In genomic region chr15:98830736-98831683, GRCm38 (mm10) we compare ENCODE assay signal across 7 mouse cellular contexts. TPM values are rescaled to one million over a fixed set of nuclear protein-coding genes. Genes with fewer than 3 reads are reported as not detected.
DNase-seq lines count a peak whose midpoint lies in the region; ATAC-seq lines count a peak whose summit lies in the region.

Prkag1 (minus strand) TSS chr15:98831521.

- H3K27ac ChIP-seq in embryonic facial prominence, embryonic 12.5 days, result peak within 1 kb of the TSS; percentile 93
- H3K27ac ChIP-seq in limb, embryonic 11.5 days (replicated peaks; ENCODE audit: low read depth, low read length), result peak within 1 kb of the TSS; percentile 70
- H3K27ac ChIP-seq in midbrain, embryonic 14.5 days (replicated peaks; ENCODE audit: low read depth, low read length), result peak within 1 kb of the TSS; percentile 83

- no peaks in the 10 kb centered on the region for H3K9me3 ChIP-seq in embryonic facial prominence, embryonic 12.5 days
- H3K9me3 ChIP-seq in limb, embryonic 11.5 days (ENCODE audit: control insufficient read depth, low read length), result no peaks in the 10 kb centered on the region
- no peaks in the 10 kb centered on the region for H3K9me3 ChIP-seq in midbrain, embryonic 14.5 days (ENCODE audit: control insufficient read depth, low read length)

- peak within 1 kb of the TSS; percentile 61 for H3K4me2 ChIP-seq in embryonic facial prominence, embryonic 12.5 days (replicated peaks)
- peak within 1 kb of the TSS; percentile 52 for H3K4me2 ChIP-seq in limb, embryonic 11.5 days (ENCODE audit: low read depth, severe bottlenecking)
- peak within 1 kb of the TSS; percentile 79 for H3K4me2 ChIP-seq in midbrain, embryonic 14.5 days (ENCODE audit: low read length)

- DNase-seq in adrenal gland, postnatal 25 days, result peak; percentile 97
- DNase-seq in heart, adult 11 months, result peak; percentile 100
- peak; percentile 95 for DNase-seq in kidney, adult 18-20 months
- peak; percentile 98 for DNase-seq in limb, embryonic 11.5 days (ENCODE audit: low spot score)
- peak; percentile 97 for DNase-seq in midbrain, embryonic 14.5 days
- peak; percentile 95 for DNase-seq in spleen, adult 18-20 months

- WGBS in embryonic facial prominence, embryonic 12.5 days, result under 1% methylated on average over 63 of the region's 66 CpGs
- WGBS in limb, embryonic 11.5 days, result under 1% methylated on average over 63 of the region's 66 CpGs
- WGBS in midbrain, embryonic 14.5 days, result under 1% methylated on average over 66 of the region's 66 CpGs

- ATAC-seq in embryonic facial prominence, embryonic 12.5 days (ENCODE audit: insufficient number of reproducible peaks, insufficient read depth, low FRiP score, low TSS enrichment), result peak; percentile 93
- peak; percentile 93 for ATAC-seq in limb, embryonic 11.5 days (ENCODE audit: insufficient number of reproducible peaks, low FRiP score, low TSS enrichment, low read depth)
- peak; percentile 95 for ATAC-seq in midbrain, embryonic 14.5 days (ENCODE audit: low FRiP score, low TSS enrichment)

- no peaks in the 10 kb centered on the region for H3K27me3 ChIP-seq in embryonic facial prominence, embryonic 12.5 days
- H3K27me3 ChIP-seq in limb, embryonic 11.5 days (ENCODE audit: control insufficient read depth, insufficient read depth, low read length), result no peaks in the 10 kb centered on the region
- H3K27me3 ChIP-seq in midbrain, embryonic 14.5 days (ENCODE audit: control insufficient read depth, insufficient read depth, low read length), result no peaks in the 10 kb centered on the region

- H3K9ac ChIP-seq in embryonic facial prominence, embryonic 12.5 days, result peak within 1 kb of the TSS; percentile 77
- H3K9ac ChIP-seq in limb, embryonic 11.5 days (ENCODE audit: low read length), result peak within 1 kb of the TSS; percentile 80
- H3K9ac ChIP-seq in midbrain, embryonic 14.5 days (replicated peaks; ENCODE audit: low read length), result peak within 1 kb of the TSS; percentile 71

- peak within 1 kb of the TSS; percentile 84 for H3K4me3 ChIP-seq in embryonic facial prominence, embryonic 12.5 days
- peak within 1 kb of the TSS; percentile 74 for H3K4me3 ChIP-seq in limb, embryonic 11.5 days (ENCODE audit: low read depth, low read length)
- peak within 1 kb of the TSS; percentile 69 for H3K4me3 ChIP-seq in midbrain, embryonic 14.5 days (replicated peaks; ENCODE audit: low read depth, low read length)

- H3K4me1 ChIP-seq in embryonic facial prominence, embryonic 12.5 days, result peaks cover 20% of the 10 kb centered on the region; the same call in 1 of the 2 replicates
- 0 out of 2 replicates have a peak, but pooled peaks cover 2% of the 10 kb centered on the region for H3K4me1 ChIP-seq in limb, embryonic 11.5 days (ENCODE audit: control insufficient read depth, insufficient read depth, low read length)
- peaks cover 8% of the 10 kb centered on the region; the same call in 1 of the 2 replicates for H3K4me1 ChIP-seq in midbrain, embryonic 14.5 days (ENCODE audit: control insufficient read depth, insufficient read depth, low read length)

- peaks cover 40% of the 10 kb centered on the region for H3K36me3 ChIP-seq in embryonic facial prominence, embryonic 12.5 days
- peaks cover 24% of the 10 kb centered on the region for H3K36me3 ChIP-seq in limb, embryonic 11.5 days (ENCODE audit: control insufficient read depth, insufficient read depth, low read length)
- peaks cover 32% of the 10 kb centered on the region for H3K36me3 ChIP-seq in midbrain, embryonic 14.5 days (ENCODE audit: control insufficient read depth, insufficient read depth, low read length)

RNA-seq across cellular contexts. Expression of gene Prkag1, which starts in this region (rescaled TPM):
- total RNA-seq in adrenal gland, postnatal 25 days (2021), result 60.4 and 78.6 TPM in 2 replicates
- polyA plus RNA-seq in embryonic facial prominence, embryonic 12.5 days (2016; fragmentation: Nextera tagmentation; extraction: Ambion mirVana), result 85.9 and 87.1 TPM in 2 replicates
- 79.3 and 84.6 TPM in 2 replicates for polyA plus RNA-seq in limb, embryonic 11.5 days (2014; fragmentation: Nextera tagmentation; extraction: Ambion mirVana)
- 56.5 and 72.8 TPM in 2 replicates for polyA plus RNA-seq in midbrain, embryonic 14.5 days (2014; fragmentation: Nextera tagmentation; extraction: Ambion mirVana)

Comparison
In these comparisons a context has a peak if more than half of its experiments do, and no peak if none do; other contexts are left out.
1. Peak in every context shown above with its lines: DNase-seq, ATAC-seq, H3K4me3 ChIP-seq and H3K27ac ChIP-seq.